Mouse (Mus musculus): ENCODE data around the gene Dcps.

Dcps gene

DNA sequence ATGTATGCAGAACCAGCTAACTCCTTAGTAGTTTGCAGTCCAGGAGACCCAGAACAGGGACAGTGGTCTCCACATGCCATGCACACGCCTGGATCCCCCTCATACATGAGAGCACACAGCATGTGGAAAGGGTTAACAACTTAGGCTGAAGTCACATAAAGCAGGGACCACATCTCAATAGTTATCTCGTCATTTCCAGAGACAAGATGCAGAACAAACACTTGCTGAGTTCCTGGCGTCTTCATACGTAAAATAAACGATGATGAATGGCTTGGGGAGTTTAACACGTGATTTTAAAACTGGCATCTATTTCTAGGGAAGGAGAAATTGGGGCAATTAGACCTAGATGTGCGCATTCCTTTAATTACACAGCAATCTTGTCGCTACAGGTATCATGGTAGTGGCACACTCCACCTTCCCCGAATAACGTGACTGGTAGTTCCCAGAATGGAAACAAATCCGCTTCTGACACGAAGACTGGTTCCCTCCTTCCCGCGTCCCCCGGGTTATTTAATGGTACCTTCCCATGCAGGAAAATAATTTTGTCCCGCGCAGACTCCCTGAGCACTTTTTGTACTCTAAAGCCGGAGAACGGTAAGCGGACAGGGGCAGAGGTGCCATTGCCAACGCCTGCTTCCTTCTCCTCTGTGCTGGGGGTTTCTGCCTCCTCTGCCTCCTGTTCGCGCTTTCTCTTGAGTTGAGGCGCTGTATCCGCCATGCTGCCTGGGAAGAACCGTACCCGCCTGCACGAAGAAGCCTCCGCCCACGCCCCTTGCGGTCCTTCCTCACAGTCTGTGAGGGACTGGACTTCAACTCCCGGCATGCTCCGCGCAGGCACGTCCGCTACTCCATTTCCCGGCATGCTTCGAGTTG, at the start of gene Dcps:
Dcps (minus strand) TSS at position 811 of the 873 bp plus-strand sequence.
- peak; percentile 92 for DNase-seq (ENCODE audit: low read depth, low spot score)

- peak; percentile 52 for DNase-seq (ENCODE audit: low read depth, low spot score)
Observed at GRCm38 (mm10) chr9:35223466-35223865, 47.6 kb upstream of the Dcps start.

- DNase-seq (ENCODE audit: low read depth, low spot score) = no peak
Observed at GRCm38 (mm10) chr9:35217963-35218362, 42.1 kb upstream of the Dcps start.

- no peak for DNase-seq (ENCODE audit: low read depth, low spot score)
Observed at GRCm38 (mm10) chr9:35211573-35212511, 36.0 kb upstream of the Dcps start.

DNA sequence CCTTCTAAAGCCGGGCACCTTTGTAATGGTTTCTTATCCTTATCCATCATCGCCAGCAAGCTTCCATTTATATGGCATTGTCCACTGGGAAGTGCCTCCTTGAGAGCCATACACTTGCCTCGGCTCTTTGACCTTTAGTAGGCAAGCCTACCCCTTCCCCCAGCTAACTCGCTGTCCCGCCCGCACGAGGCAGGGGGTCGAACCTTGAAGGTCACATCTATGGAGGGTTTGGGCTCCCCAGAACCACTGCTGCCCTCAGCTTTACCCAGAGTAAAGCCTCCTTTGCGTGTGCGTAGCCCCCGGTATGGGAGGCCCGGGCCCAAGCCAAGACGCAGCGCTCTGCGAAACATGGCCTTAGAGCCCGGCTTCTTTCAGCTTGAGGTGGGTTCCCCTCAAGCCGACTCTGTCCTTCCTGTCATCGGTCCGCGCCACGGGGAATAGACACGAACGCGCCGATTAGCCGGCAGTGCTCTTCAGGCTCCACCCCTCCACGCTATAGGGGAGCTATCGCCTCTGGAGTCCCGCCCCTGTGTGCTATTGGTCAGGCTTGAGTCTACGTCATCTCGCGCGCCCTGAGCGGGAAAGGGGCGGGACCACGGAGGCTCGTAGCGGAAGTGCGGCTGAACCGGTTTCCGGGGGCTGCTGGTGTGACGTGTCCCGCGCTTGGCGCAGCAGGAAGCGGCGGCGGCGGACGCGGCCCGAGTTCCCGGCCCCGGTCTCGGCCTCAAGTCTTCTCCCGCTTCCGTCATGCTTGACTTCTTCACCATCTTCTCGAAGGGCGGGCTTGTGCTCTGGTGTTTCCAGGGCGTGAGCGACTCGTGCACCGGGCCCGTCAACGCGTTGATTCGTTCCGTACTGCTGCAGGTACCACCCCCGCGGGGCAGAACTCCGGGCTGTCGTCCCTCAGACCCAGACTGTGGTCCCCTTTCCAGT, 34.9 kb upstream of the Dcps start, which contains the start of gene Foxred1:
Foxred1 (minus strand) TSS at position 514 of the 933 bp plus-strand sequence.
- DNase-seq (ENCODE audit: low read depth, low spot score) = peak; percentile 99

GRCm38 (mm10) chr9:35204421-35204820, 28.6 kb upstream of the Dcps start:
- DNase-seq (ENCODE audit: low read depth, low spot score) = no peak

DNA sequence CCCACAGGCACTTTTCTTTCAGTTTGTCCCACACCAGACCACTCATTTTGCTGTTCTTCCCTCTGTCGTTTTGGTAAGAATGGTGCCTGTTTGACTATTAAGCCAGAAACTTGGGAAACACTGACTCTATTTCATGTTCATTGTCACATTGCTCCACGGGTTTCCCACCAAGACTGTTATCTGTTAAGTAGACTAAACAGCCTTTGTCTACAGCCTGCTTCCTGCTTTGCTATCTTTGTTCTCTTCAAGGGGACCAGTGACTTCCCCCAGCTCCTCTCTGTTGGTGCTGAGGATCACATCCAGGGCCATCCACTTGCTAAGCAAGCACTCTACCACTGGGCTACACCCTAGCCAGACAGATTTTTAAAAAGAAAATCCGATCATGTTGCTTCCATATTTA, 27.7 kb upstream of the Dcps start:
- DNase-seq (ENCODE audit: low read depth, low spot score) = no peak

- no peak for DNase-seq (ENCODE audit: low read depth, low spot score)
Observed at GRCm38 (mm10) chr9:35200529-35201060, 24.7 kb upstream of the Dcps start.

- peak; percentile 80 for DNase-seq (ENCODE audit: low read depth, low spot score)
Observed at GRCm38 (mm10) chr9:35199772-35200471, 24.1 kb upstream of the Dcps start, which contains the start of the genes Srpr and Tirap. Gene Srpr, plus strand, starts transcription at chr9:35200175. Gene Tirap, minus strand, starts transcription at chr9:35200291.

DNA sequence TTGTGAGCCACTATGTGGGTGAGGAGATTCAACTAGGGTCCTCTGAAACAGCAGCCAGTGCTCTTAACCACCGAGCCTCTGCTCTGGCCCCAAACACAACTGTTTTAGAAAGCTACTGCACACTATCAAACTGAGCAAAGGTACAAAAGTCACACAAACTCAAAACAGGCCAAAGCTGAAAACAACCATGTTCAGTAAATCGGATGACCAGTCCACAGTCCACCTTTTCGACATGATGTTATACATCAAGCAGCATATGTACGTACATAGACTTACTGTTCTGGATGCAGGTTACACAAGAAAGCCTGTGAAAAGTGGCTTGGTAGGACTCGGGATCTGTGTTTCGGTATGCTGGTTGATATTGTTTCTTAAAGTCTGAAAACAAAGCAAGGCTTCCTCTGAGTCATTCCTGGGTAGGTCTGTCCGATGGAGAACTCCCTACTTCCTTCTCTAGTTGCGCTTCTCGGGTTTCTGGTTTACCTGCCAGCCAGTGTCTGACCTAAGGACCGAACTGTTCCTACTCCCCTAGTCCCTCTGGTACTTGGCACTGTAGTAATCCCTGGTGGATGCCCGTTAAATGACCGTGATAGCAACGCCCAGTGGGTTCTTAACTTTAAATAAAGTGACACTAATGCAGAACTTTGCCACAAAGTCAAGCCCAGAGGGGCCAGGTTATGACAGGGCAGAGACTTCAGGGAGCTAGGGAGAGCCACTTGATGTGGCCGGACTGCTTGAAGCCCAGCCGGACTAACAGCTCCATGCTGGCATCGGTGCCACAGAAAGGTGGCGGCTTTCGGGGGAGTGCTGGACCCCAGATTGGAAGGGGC, 23.3 kb upstream of the Dcps start:
- DNase-seq (ENCODE audit: low read depth, low spot score) = no peak

- DNase-seq (ENCODE audit: low read depth, low spot score) = no peak
Observed at GRCm38 (mm10) chr9:35198351-35198750, 22.5 kb upstream of the Dcps start.

DNA sequence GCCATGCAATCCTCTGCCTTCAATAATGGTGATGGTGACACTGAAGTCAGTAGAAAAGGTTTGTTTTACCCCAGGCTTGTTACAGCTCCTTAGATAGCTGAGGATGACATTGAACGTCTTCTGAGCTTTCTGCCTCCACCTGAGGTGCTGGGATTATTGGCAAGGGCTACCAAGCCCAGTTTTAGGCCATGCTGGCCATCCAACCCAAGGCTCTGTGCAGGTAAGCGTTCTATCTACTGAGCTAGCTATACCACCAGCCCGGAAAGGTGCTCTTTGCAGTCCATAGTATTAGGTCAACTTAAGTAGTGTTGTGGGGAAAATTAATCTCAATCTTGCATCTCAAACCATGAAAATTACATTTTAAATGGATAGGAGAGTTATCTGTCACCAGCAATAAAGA, 21.8 kb upstream of the Dcps start:
- no peak for DNase-seq (ENCODE audit: low read depth, low spot score)

DNA sequence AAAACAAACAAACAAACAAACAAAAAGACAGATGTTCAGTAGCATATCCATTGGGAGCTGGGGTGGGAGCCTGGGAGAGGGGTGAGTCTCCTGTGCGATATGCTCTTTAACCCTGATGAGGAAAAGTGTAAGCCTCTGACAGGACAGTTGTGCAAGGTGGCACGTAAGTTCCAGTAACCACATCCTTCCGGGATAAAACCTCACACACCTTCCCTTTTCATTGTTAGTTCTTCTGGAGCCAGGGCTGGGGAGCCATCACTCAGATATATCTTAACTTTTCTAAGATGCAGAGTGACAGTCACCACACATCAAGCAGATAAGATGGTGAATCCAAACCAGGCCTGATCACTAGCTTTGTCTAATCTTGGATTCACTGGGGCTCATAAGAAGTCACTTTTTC, 18.2 kb upstream of the Dcps start:
- DNase-seq (ENCODE audit: low read depth, low spot score) = no peak

DNA sequence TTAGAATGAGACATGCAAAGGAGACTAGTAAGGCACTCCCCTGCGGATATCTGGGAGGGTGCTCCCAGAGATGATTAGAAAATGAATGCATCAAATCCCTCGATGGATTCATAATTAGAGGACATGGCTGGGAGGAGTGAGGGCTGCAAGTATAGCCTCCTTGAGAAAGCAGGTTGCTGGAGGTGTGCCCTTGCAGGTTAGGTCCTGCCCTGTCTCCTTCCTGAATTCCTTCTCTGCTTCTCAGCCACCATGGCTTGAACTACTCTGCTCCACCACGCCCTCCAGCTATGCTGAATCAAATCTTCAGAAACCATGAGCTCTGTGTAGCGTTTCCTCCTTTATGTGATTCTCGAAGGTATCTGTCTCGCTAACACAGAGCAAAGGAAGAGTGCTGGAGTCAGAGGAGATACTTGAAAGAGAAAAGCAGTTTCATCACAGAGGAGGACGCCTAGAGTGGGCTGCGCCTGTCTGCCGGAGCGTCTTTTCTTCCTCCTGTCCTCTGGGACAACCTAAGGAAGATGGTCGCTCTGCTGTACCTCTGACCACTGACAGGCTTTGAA, 17.2 kb upstream of the Dcps start:
- no peak for DNase-seq (ENCODE audit: low read depth, low spot score)

DNA sequence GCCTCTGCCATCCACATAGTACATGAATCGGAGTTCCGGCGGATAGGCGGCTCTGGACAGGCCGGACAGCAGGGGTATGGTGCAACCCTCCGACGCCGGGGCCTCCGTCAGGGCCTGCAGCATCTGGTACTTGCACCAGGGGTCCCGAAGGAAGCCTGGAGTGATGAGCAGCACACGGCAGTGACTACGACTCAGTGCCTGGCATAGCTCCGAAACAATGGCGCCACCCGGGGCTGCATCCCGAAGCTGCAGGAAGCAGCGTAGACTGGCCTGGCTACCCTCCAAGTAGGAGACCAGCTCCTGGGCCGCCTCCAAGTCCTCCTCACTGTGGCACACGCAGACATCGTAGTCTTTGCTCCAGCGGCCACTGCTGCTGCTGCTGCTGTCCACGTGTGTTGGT, 12.8 kb upstream of the Dcps start:
- peak; percentile 28 for DNase-seq (ENCODE audit: low read depth, low spot score)

GRCm38 (mm10) chr9:35187351-35187903, 11.6 kb upstream of the Dcps start:
- no peak for DNase-seq (ENCODE audit: low read depth, low spot score)

DNA sequence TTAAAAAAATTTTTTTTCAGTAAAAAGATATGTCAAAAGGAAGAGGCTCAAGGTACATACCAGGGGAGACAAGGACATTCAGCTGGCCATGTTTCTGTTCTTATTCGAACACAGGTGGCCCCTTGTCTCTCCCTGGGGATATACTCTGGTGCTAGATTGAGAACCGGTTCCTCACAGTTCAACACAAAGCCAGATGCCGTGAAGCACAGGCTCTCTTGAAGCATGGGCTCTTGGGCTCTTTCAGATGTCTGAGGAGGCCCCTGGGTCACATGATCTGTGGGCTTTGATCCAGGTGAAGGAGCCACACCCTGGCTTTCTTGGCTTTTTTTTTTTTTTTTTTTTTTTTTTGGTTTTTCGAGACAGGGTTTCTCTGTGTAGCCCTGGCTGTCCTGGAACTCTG, 10.6 kb upstream of the Dcps start:
- peak; percentile 40 for DNase-seq (ENCODE audit: low read depth, low spot score)

- no peak for DNase-seq (ENCODE audit: low read depth, low spot score)
Observed at GRCm38 (mm10) chr9:35183359-35183758, 7.5 kb upstream of the Dcps start.

DNA sequence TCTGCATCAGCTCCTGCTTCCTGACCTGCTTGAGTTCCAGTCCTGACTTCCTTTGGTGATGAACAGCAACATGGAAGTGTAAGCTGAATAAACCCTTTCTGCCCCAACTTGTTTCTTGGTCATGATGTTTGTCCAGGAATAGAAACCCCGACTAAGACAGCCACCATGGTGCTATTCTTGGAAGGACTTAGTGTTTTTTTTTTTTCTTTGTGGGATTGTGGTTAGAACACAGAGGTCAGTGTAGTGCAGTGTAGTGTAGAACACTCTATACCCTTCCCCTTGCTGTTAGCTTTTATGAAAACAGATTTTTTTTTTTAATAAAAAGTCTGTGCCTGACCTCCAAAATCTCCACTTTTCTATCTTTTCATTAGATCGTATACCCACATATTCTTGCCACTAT, 7.0 kb upstream of the Dcps start:
- no peak for DNase-seq (ENCODE audit: low read depth, low spot score)
